Mouse (Mus musculus): ENCODE results near the gene Arrb1. TPM values are rescaled to one million over a fixed set of nuclear protein-coding genes. Genes with fewer than 3 reads are reported as not detected.

Gene Arrb1
- total RNA-seq, 2 experiments from 2014 or later: 154 to 160 TPM

DNA sequence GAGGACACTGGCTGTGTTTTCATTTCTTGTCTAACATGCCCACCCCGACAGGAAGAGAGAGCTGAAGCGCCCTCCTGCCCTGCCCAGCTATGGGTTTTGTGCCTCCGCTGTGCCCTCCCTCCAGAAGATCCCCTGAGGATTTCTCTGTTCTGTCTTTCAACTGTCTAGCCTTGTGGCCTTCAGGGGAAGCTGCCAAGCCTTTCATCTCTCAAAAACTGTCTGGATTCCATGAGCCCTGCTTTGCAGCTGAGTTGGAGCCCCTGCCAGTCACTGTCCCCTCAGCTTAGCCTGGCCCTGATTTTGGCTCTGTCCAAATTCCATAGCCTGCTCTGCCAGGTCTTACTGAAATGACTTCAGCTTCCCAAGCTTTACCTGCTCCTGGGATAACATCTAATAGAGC lies 71.5 kb downstream of the Arrb1 start:
- intact Hi-C loops (cut with DNase I): no loop called here
- DNase-seq (ENCODE audit: low spot score in 2 of 2): no peak

- no peak for DNase-seq (ENCODE audit: low spot score in 2 of 2)
- intact Hi-C loops (cut with DNase I): no loop called here
Measured at GRCm38 (mm10) chr7:99607632-99608031, 72.4 kb downstream of the Arrb1 start.

DNA sequence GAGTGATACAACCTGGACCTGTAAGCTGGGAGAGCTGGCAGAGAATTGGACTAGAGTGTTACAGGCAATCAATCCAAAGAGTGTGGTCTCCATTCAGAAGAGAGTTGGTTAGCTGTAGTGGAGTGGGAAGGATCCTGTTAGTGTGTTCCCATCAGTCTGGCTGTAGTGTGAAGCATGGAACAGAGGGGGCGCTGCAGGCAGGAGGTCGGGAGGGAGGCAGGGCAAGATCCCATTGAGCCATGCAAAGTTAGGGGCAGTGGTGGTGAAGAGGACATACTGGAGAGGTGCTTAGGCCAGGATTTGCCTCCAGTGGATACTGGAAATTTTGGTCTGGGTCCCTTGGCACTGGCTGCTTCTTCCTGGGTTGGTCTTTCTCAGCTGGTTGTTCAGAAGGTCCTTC lies 83.0 kb downstream of the Arrb1 start:
- intact Hi-C loops (cut with DNase I): loop anchor here (2.0 kb wide), 1 partner anchor 181 kb away; no protein-coding TSS in a partner anchor
- no peak for DNase-seq (ENCODE audit: low spot score in 2 of 2)

DNA sequence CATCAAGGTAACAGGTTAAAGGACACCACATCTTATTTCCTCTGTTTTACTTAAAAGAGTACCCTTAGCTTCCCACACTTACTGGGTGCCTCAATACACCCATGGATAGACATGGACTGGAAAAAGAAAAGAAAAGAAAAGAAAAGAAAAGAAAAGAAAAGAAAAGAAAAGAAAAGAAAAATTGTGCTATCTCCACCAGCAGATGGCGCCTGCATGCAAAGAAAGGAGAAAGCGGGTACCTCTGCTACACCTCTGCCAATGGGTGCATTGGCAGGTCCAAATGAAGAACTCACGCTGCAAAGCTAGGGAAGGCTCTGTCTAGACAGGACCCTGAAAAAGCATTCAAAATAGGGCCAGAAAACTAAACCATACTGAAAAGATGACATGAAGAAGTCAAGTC lies 83.6 kb downstream of the Arrb1 start:
- DNase-seq (ENCODE audit: low spot score in 2 of 2): peak in 1 of 2 experiments; percentile 61
- intact Hi-C loops (cut with DNase I): loop anchor here (1.0 to 2.0 kb wide), 2 partner anchors 180 to 257 kb away; no protein-coding TSS in a partner anchor

GRCm38 (mm10) chr7:99625722-99626375 lies 90.6 kb downstream of the Arrb1 start:
- peak; percentile 88 for DNase-seq (ENCODE audit: low spot score in 2 of 2)
- intact Hi-C loops (cut with DNase I): loop anchor here (5.0 kb wide), 1 partner anchor 86 kb away; the partner anchor contains the start of gene Slco2b1

GRCm38 (mm10) chr7:99626376-99627270 lies 91.4 kb downstream of the Arrb1 start, which contains the start of gene Tpbgl:
TSS of gene Tpbgl (minus strand) at chr7:99627103.
- peak in 1 of 2 experiments; percentile 36 for DNase-seq (ENCODE audit: low spot score in 2 of 2)
- intact Hi-C loops (cut with DNase I): loop anchor here (5.0 kb wide), 1 partner anchor 86 kb away; the partner anchor contains the start of gene Slco2b1

GRCm38 (mm10) chr7:99627366-99627765 lies 92.1 kb downstream of the Arrb1 start:
- DNase-seq (ENCODE audit: low spot score in 2 of 2): no peak

DNA sequence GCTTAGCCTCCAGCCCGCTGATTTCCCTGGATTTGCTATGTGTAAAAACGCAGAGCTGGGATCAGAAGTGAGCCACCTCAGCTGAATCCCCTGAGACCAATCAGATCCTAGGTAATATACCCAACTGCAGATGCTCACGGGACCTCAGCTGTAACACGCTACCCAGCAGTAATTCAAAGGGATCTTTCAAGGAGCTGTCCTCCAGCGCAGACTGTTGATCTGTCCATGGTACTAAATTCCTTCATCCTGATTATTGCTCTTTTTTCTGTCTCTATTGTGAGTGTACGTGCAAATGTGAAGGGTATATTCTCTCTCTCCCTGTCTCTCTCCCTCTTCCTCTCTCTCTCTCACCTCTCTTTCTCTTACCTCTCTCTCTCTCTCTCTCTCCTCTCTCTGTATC lies 97.0 kb downstream of the Arrb1 start:
- intact Hi-C loops (cut with DNase I): no loop called here
- DNase-seq (ENCODE audit: low spot score in 2 of 2): no peak

More at GRCm38 (mm10) chr7:99627366-99627765, 92.1 kb downstream of the Arrb1 start:
- intact Hi-C loops (cut with DNase I): loop anchor here (5.0 kb wide), 1 partner anchor 85 kb away; the partner anchor contains the start of gene Slco2b1

- no peak for DNase-seq (ENCODE audit: low spot score in 2 of 2)
- intact Hi-C loops (cut with DNase I): no loop called here
Measured at GRCm38 (mm10) chr7:99633966-99634665, 98.8 kb downstream of the Arrb1 start.

- intact Hi-C loops (cut with DNase I): no loop called here
- DNase-seq (ENCODE audit: low spot score in 2 of 2): no peak
Measured at GRCm38 (mm10) chr7:99641245-99641644, 106.0 kb downstream of the Arrb1 start.

DNA sequence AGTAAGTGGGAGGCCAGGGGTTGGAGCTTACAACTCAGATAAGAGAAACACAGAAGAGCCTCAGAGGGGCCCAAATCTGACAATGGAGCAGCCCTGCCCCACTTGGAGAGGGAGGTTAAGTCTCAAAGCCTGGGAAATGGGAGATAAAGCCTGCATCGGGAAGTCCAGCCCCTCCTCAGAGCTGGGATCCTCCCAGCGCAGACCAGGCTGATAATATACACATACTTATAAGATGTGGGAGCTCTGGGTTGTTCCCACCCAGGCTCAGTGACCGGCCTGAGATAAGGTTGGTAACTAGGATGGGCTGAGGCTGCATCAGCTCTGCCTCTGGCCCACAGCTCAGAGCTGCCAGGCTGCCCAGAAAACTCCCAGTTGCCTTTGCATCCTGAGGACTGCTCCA lies 106.8 kb downstream of the Arrb1 start:
- no peak for DNase-seq (ENCODE audit: low spot score in 2 of 2)
- intact Hi-C loops (cut with DNase I): no loop called here

DNA sequence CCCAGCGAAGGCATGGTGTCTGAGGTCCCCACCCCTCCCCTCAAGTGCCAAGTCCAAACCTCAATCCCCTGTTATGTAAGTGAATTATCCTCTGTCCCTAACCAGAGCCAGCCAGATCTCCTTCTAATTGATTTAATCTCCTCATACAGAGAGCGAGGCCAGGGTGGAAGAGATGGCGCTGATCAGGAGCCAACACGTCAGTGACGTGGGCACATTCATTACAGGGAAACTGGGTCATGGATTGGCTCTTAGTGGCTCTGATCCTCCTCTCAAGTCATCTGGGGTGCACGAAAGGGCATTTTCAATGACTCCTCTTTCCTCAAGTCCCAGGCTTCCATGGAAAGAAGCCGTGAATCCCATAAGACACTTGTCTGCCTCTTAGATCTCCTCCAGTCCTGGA lies 109.4 kb downstream of the Arrb1 start:
- no peak for DNase-seq (ENCODE audit: low spot score in 2 of 2)
- intact Hi-C loops (cut with DNase I): no loop called here

DNA sequence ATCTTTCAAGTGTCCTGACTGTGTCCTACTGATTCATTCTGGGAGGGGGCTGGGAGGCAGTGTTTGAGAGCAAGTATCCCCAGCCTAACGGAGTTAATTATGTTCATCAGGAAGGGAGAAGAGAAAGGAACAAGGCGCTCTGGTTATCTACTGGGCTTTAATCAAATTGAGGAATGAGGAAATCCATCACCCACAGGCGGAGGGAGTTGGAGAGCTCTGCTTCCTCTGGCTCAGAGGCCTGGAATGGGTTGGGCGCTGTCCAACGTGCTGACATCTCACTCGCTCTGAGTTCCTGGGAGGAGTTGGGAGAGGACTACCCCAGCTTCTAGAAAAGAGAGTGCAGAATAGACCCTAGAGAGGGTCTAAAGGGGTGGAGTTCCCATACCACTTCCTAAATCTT lies 113.4 kb downstream of the Arrb1 start:
- intact Hi-C loops (cut with DNase I): no loop called here
- no peak for DNase-seq (ENCODE audit: low spot score in 2 of 2)

DNA sequence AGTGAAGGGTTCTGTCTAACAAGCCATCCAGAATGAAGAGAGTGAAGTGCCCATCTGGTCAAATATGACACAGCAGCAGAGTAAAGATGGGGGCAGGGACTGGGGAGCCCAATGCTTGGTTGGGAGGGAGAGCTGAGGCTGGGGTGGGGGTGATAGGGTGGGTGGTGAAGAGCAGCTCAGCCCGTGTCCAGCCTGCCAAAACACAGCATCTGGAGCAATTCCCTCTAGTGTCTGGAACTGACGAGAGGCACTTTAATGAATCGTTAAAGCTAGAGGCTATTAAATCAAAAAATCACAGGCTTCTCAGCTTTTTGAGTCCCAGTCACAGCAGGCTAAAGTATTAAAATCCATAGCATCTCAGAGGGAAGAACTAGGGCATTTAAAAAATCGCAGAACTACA lies 114.3 kb downstream of the Arrb1 start:
- intact Hi-C loops (cut with DNase I): no loop called here
- DNase-seq (ENCODE audit: low spot score in 2 of 2): no peak

DNA sequence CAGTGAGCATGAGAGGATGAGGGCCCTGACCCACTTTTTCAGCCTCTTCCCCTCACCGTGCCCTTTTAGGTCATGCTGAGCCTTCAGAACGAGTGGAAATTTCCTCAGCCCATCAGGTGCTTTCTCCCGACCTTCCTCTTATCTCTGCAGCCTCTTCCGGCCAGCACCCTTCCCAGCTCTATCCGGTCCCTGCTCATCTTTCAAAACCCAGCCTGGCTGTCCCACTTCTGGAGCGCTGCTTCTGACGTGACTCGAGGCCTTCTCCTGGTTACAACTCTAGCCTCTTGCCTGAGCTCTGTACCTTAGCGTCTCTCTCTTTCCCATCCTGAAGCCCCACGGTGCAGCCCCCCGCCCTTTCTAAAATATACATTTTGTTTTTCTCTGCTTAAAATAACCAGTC lies 119.0 kb downstream of the Arrb1 start:
- intact Hi-C loops (cut with DNase I): no loop called here
- no peak for DNase-seq (ENCODE audit: low spot score in 2 of 2)

Small RNAs within 50 kb of the gene (microRNA-seq; reads per million reads assigned to microRNA genes)
- 645 to 799 reads per million in 2 experiments for gene Mir326

Other genes with a start within 250 kb of the Arrb1 start
- 10 to 100 TPM; 49.7 to 52.2 TPM for gene Serpinh1, start 182.2 kb upstream of the Arrb1 start, total RNA-seq (2021)
- gene Gdpd5, start 154.1 kb upstream of the Arrb1 start, total RNA-seq (2021): 10 to 100 TPM; 40.7 to 47.5 TPM
- gene Klhl35, start 69.5 kb upstream of the Arrb1 start, total RNA-seq (2021): 1 to 10 TPM; 1.7 to 2.4 TPM
- 100 to 1,000 TPM; 221 to 235 TPM for gene Rps3, start 51.7 kb upstream of the Arrb1 start, total RNA-seq (2021)
- 1 to 10 TPM; 3.7 to 4.6 TPM for gene Tpbgl, start 91.6 kb downstream of the Arrb1 start, total RNA-seq (2021)
- gene Slco2b1, start 175.9 kb downstream of the Arrb1 start, total RNA-seq (2021): 10 to 100 TPM; 15.9 to 16.6 TPM
- gene Olfr520, start 194.8 kb downstream of the Arrb1 start, total RNA-seq (2021): not detected
- not detected for gene Olfr521, start 228.0 kb downstream of the Arrb1 start, total RNA-seq (2021)

All from left cerebral cortex, postnatal 14 days (tissue).